Mouse (Mus musculus): ENCODE results near the gene Kbtbd8.

Gene Kbtbd8

GRCm38 (mm10) chr6:95174311-95175143, 57.5 kb downstream of the Kbtbd8 start:
- DNase-seq (ENCODE audit: low read depth): no peak

All from induced T-regulatory cell, adult 2 months (primary cell).